Mouse (Mus musculus) left cerebral cortex, postnatal 25 days (tissue): ENCODE results near the gene Gm11077. TPM values are rescaled to one million over a fixed set of nuclear protein-coding genes. Genes with fewer than 3 reads are reported as not detected.
A peak's percentile ranks its signal among the peaks of the same experiment; 100 is the strongest.

Experiments
- DNase-seq, 2 experiments: peaks; one replicate each; pipeline ENCODE4 v3.0.0; 2022; ENCODE audit warnings: low spot score in 2 of 2, mixed read lengths in 1 of 2
- intact Hi-C: fragments of 180-260 bp; cut with DNase I; formaldehyde crosslinking; loops from one replicate; pipeline ENCODE4 v1.15.1; 2025
- total RNA-seq, 2 experiments: library from RNA; stranded (reverse); gene quantifications; 2 replicates each; pipeline ENCODE4 v1.2.3; 2021

Gm11077 gene
- total RNA-seq, 2 experiments from 2014 or later = not detected

GRCm38 (mm10) chr6:140732971-140733640 is 4.0 kb downstream of the Gm11077 start:
- DNase-seq = no peak
- intact Hi-C loops = no loop called here

GRCm38 (mm10) chr6:140733641-140733986 is 4.5 kb downstream of the Gm11077 start:
- intact Hi-C loops = no loop called here
- DNase-seq = peak; percentile 8 to 18

- no peak for DNase-seq
- intact Hi-C loops = no loop called here
Measured at GRCm38 (mm10) chr6:140745586-140745985, 16.5 kb downstream of the Gm11077 start.

GRCm38 (mm10) chr6:140747591-140747990 is 18.5 kb downstream of the Gm11077 start:
- intact Hi-C loops = no loop called here
- DNase-seq = no peak

GRCm38 (mm10) chr6:140750371-140751080 is 21.4 kb downstream of the Gm11077 start:
- intact Hi-C loops = no loop called here

GRCm38 (mm10) chr6:140766365-140766764 is 37.3 kb downstream of the Gm11077 start:
- peak; percentile 54 to 65 for DNase-seq

More at GRCm38 (mm10) chr6:140750371-140751080, 21.4 kb downstream of the Gm11077 start:
- no peak for DNase-seq

GRCm38 (mm10) chr6:140767237-140767636 is 38.2 kb downstream of the Gm11077 start:
- no peak for DNase-seq
- intact Hi-C loops = loop anchor here (5.0 to 10.0 kb wide), 6 partner anchors 88 to 810 kb away; no protein-coding TSS in a partner anchor

More at GRCm38 (mm10) chr6:140766365-140766764, 37.3 kb downstream of the Gm11077 start:
- intact Hi-C loops = loop anchor here (5.0 to 10.0 kb wide), 6 partner anchors 88 to 811 kb away; no protein-coding TSS in a partner anchor

GRCm38 (mm10) chr6:140768180-140768579 is 39.1 kb downstream of the Gm11077 start:
- intact Hi-C loops = loop anchor here (5.0 to 10.0 kb wide), 6 partner anchors 87 to 809 kb away; no protein-coding TSS in a partner anchor
- no peak for DNase-seq

- intact Hi-C loops = loop anchor here (5.0 to 10.0 kb wide), 6 partner anchors 86 to 808 kb away; no protein-coding TSS in a partner anchor
- DNase-seq = no peak
Measured at GRCm38 (mm10) chr6:140768859-140769640, 40.0 kb downstream of the Gm11077 start.

GRCm38 (mm10) chr6:140776274-140776673 is 47.2 kb downstream of the Gm11077 start:
- no peak for DNase-seq
- intact Hi-C loops = no loop called here

- intact Hi-C loops = no loop called here
- DNase-seq = no peak
Measured at GRCm38 (mm10) chr6:140782524-140782923, 53.4 kb downstream of the Gm11077 start.

- no peak for DNase-seq
- intact Hi-C loops = no loop called here
Measured at GRCm38 (mm10) chr6:140786058-140786457, 57.0 kb downstream of the Gm11077 start.

GRCm38 (mm10) chr6:140789850-140790249 is 60.8 kb downstream of the Gm11077 start:
- intact Hi-C loops = no loop called here
- DNase-seq = peak in 1 of 2 experiments; percentile 12

GRCm38 (mm10) chr6:140793676-140794262 is 64.7 kb downstream of the Gm11077 start:
- intact Hi-C loops = no loop called here
- peak in 1 of 2 experiments; percentile 31 for DNase-seq

GRCm38 (mm10) chr6:140798841-140799240 is 69.8 kb downstream of the Gm11077 start:
- DNase-seq = no peak
- intact Hi-C loops = no loop called here

- intact Hi-C loops = no loop called here
- DNase-seq = no peak
Measured at GRCm38 (mm10) chr6:140799435-140800040, 70.5 kb downstream of the Gm11077 start.

GRCm38 (mm10) chr6:140800587-140800986 is 71.5 kb downstream of the Gm11077 start:
- no peak for DNase-seq
- intact Hi-C loops = no loop called here
